Comparison of ENCODE assay signal across 12 mouse cellular contexts in the genomic region with DNA sequence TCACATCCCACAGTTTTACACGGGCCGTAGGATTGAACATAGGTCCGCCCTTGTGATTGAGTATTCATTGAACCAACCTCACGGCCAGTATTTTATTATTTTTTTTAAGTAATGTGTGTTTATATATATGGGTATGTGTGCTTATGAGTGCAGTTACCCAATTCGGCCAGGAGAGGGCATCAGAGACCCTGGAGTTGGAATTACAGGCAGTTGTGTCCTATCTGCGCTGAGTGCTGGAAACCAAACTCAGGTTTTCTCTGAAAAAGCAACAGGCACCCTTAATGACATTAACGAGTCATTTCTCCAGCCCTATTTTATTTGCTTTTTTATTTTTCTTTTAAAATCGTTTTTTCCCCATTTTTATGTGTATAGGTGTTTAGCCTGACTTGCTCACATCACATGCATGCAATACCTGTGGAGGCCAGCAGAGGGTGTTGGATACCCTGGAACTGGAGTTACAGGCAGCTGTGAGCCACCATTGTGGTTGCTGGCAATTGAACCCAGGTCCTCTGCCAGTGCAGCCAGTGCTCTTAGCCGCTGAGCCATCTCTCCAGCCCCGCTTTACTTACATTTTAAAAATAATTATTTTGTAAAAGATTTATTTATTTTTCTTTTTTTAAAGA. TPM values are rescaled to one million over a fixed set of nuclear protein-coding genes. Genes with fewer than 3 reads are reported as not detected.
A peak's percentile ranks its signal among the peaks of the same experiment; 100 is the strongest.
DNase-seq lines count a peak whose midpoint lies in the region; ATAC-seq lines count a peak whose summit lies in the region.
"Had no signal": no experiment of that assay in that cellular context is flagged by ENCODE, and none has a peak within 500 bp of the region (broad histone marks: within the 10 kb centered on the region; RNA-seq: fewer than 3 reads in every experiment).

No protein-coding gene starts in this region.

- H3K9me3 ChIP-seq in kidney, embryonic 15.5 days (replicated peaks): 0 out of 2 replicates have a peak, but pooled peaks cover 5% of the 10 kb centered on the region
- H3K9me3 ChIP-seq: limb, embryonic 15.5 days had no signal

- 84% methylated on average over 10 of the region's 10 CpGs for WGBS in kidney, embryonic 15.5 days

- no peak overlapping the region for H3K27ac ChIP-seq in kidney, embryonic 15.5 days
- H3K27ac ChIP-seq: forebrain, embryonic 12.5 days; limb, embryonic 15.5 days had no signal

- H3K4me1 ChIP-seq in kidney, embryonic 15.5 days: peaks cover 17% of the 10 kb centered on the region
- H3K4me1 ChIP-seq: forebrain, embryonic 12.5 days had no signal

- H3K9ac ChIP-seq in kidney, embryonic 15.5 days: no peak overlapping the region
- H3K9ac ChIP-seq: forebrain, embryonic 12.5 days; limb, embryonic 15.5 days had no signal

- DNase-seq in kidney, postnatal 4 days: peak; percentile 37 to 38
- DNase-seq in 416B (ENCODE audit: low read depth): peak; percentile 65
- peak; percentile 72 for DNase-seq in B cell, adult 2 months
- peak; percentile 70 for DNase-seq in induced T-regulatory cell, adult 2 months (ENCODE audit: low read depth)
- no peak for DNase-seq in layer of hippocampus, adult 9-11 months
- DNase-seq in yolk sac, embryonic 10.5 days (ENCODE audit: low spot score): no peak
- DNase-seq: adrenal gland, adult 8-10 months; right cerebral cortex, postnatal 14 days had no signal

- H3K36me3 ChIP-seq in kidney, embryonic 15.5 days: no peaks in the 10 kb centered on the region
- H3K36me3 ChIP-seq: forebrain, embryonic 12.5 days; limb, embryonic 15.5 days had no signal

- H3K4me3 ChIP-seq in kidney, embryonic 15.5 days (replicated peaks): no peak overlapping the region
- H3K4me3 ChIP-seq: forebrain, embryonic 12.5 days; limb, embryonic 15.5 days had no signal

- 0 out of 2 replicates have a peak, but pooled peaks cover 2% of the 10 kb centered on the region for H3K27me3 ChIP-seq in kidney, embryonic 15.5 days
- H3K27me3 ChIP-seq: limb, embryonic 15.5 days had no signal

- H3K4me2 ChIP-seq in kidney, embryonic 15.5 days: no peak overlapping the region
- H3K4me2 ChIP-seq: forebrain, embryonic 12.5 days; limb, embryonic 15.5 days had no signal

- no peak for ATAC-seq in kidney, embryonic 15.5 days (replicated peaks; ENCODE audit: low FRiP score)
- ATAC-seq: intestine, embryonic 16.5 days had no signal

RNA-seq across cellular contexts. Expression of gene Tfeb, which starts 8.0 kb away (rescaled TPM):
- 13.4 and 15.2 TPM in 2 replicates for polyA plus RNA-seq in kidney, embryonic 15.5 days (2015; fragmentation: Nextera tagmentation; extraction: Ambion mirVana)

RNA-seq across cellular contexts. Expression of gene Pgc, which starts 18.2 kb away (rescaled TPM):
- 0.14 TPM in 1 of 2 replicates, not detected in the other for polyA plus RNA-seq in kidney, embryonic 15.5 days (2015; fragmentation: Nextera tagmentation; extraction: Ambion mirVana)
- polyA plus RNA-seq: forebrain, embryonic 12.5 days had no signal

RNA-seq across cellular contexts. Expression of gene Prickle4, which starts 50.3 kb away (rescaled TPM):
- 0.51 and 0.99 TPM in 2 replicates for polyA plus RNA-seq in kidney, embryonic 15.5 days (2015; fragmentation: Nextera tagmentation; extraction: Ambion mirVana)

RNA-seq across cellular contexts. Expression of gene Gm21981, which starts 50.6 kb away (rescaled TPM):
- 0.17 and 0.24 TPM in 2 replicates for polyA plus RNA-seq in kidney, embryonic 15.5 days (2015; fragmentation: Nextera tagmentation; extraction: Ambion mirVana)

RNA-seq across cellular contexts. Expression of gene Frs3, which starts 56.0 kb away (rescaled TPM):
- 5.5 and 6.7 TPM in 2 replicates for polyA plus RNA-seq in kidney, embryonic 15.5 days (2015; fragmentation: Nextera tagmentation; extraction: Ambion mirVana)

Comparison
In these comparisons a context has a peak if more than half of its experiments do, and no peak if none do; other contexts are left out.
1. DNase-seq: peak in kidney, postnatal 4 days (2 of 2), 416B (single experiment), B cell, adult 2 months (2 of 2) and induced T-regulatory cell, adult 2 months (single experiment); none in layer of hippocampus, adult 9-11 months (single experiment) and yolk sac, embryonic 10.5 days (single experiment).